Mouse (Mus musculus) 3134 (cell line): ENCODE results near the gene Tspan1.

ENCODE experiments used
- DNase-seq: peaks from one replicate; pipeline ENCODE4 v3.0.0-alpha.2; 2011; ENCODE audit warnings: low spot score; ENCODE audit not compliant: insufficient read length; ENCODE audit errors: extremely low read depth

The Tspan1 gene

GRCm38 (mm10) chr4:116168617-116169352 lies 1.4 kb upstream of the Tspan1 start:
- DNase-seq, result no peak

- no peak for DNase-seq
Measured at GRCm38 (mm10) chr4:116165708-116166407, 1.5 kb downstream of the Tspan1 start.

GRCm38 (mm10) chr4:116164759-116165554 lies 2.4 kb downstream of the Tspan1 start:
- DNase-seq, result no peak

GRCm38 (mm10) chr4:116162142-116162541 lies 5.3 kb downstream of the Tspan1 start:
- no peak for DNase-seq

- no peak for DNase-seq
Measured at GRCm38 (mm10) chr4:116160769-116161168, 6.6 kb downstream of the Tspan1 start.

DNA sequence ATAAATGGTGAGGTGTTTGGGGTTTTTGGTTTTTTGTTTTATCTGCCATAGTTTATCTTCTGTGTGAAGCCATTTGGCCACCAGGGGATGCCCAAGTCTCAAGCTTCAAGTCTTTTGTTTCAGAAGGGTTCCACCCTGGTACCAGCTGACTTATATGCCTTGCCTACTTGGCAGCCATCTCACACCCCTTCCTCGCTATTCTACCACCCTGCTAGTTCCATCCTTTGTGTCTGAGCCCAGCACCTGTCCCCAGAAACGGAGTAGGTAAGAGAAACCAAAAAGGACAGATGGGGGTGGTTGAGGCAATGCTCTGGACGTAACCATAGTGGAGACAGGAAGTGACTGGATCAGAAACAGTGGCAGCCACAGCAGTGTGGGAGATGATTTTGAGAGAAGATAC lies 7.5 kb downstream of the Tspan1 start:
- DNase-seq, result no peak

GRCm38 (mm10) chr4:116157882-116158281 lies 9.5 kb downstream of the Tspan1 start:
- DNase-seq, result no peak

- no peak for DNase-seq
Measured at GRCm38 (mm10) chr4:116152702-116153101, 14.7 kb downstream of the Tspan1 start.

GRCm38 (mm10) chr4:116151238-116151637 lies 16.2 kb downstream of the Tspan1 start, which contains the start of gene Lurap1:
TSS of gene Lurap1 (minus strand) at chr4:116151338.
- DNase-seq, result no peak

DNA sequence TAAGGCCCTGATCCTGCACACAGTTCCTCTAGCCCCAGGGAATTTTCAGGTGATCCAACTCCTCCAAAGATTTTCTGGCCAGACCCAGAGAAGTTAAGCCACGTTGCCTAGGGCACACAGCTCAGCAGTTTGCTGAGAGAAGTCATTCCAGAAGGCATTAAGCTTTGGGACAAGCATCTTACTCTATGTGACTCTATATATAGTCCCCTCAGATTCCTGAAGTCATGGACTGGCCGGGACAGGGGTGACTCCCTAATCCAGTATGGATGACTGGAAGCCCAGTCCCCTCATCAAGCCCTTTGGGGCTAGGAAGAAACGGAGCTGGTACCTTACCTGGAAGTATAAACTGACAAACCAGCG lies 16.6 kb downstream of the Tspan1 start:
- no peak for DNase-seq

DNA sequence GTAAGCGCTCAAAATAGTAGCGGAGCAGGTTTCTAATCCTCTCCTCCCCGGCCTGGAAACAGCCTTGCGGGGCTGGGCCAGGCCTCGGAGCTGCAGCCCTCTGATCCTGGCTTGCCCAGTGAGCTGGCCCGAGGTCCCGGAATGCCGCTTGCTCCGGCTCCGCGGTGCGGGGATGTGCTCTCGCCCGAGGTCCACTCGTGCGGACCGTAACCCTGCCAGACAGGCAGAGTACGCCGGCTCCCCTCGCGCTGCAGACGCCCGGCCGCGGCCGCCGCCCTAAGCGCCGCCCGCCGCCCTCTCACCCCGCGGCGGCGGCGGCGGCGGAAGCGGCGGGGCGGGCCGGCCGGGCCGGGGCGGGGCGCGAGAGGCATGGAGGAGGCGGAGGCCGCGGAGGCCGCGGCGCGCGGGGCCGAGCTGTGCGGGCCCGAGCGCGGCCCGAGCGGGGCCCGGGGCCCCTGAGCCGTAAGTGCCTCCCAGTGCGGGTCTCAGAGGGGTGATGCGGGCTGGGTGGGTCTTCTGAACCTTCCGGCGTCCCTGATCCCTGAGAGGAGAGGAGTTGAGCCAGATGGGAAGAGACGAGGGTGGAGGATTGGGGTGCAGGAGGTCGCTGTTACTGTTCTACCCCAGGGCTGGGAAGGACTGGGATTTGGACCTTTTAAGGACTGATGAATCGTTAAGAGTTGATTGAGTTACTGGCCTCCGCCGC lies 17.1 kb downstream of the Tspan1 start:
- DNase-seq, result peak; percentile 79

GRCm38 (mm10) chr4:116149812-116150155 lies 17.6 kb downstream of the Tspan1 start:
- no peak for DNase-seq

DNA sequence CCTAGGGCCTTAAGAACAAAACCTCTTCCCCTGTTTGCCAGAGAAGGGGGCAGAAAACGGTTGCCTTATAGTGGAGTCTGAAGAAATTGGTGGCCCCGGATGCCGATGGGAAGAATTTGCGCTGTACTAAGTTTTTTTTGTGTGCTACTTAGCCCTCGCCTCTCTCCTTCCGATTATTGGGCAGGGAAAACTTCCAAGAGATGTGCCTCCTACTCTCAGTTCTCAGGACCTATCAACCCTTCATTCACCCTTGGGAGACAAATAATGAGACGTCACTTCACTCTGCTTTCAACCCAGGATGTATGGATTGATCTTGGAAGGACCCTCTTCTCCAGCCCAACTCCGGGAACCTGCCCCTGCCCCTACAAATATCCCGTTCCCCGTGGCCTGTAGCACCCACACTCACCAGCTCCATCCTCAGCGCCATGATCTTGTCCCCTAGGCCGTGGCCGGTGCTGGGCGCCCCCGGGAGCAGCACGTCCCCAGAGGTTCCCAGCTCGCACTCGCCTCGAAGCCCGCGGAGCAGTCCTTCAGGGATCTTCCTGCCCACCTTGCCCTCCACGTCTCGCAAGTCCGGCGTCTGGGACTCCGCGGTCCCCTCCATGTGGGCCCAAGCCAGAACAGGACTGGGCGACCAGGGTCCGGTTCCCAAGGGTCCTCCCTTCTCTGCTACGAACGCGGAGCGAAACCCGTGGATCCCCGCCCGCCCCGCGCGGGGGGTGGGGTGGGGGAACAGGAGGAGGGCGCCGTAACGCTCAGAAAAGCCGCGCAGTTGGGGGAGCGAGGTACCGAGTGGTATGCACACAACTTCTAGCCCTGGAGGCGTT lies 23.3 kb downstream of the Tspan1 start:
- DNase-seq, result peak; percentile 79

DNA sequence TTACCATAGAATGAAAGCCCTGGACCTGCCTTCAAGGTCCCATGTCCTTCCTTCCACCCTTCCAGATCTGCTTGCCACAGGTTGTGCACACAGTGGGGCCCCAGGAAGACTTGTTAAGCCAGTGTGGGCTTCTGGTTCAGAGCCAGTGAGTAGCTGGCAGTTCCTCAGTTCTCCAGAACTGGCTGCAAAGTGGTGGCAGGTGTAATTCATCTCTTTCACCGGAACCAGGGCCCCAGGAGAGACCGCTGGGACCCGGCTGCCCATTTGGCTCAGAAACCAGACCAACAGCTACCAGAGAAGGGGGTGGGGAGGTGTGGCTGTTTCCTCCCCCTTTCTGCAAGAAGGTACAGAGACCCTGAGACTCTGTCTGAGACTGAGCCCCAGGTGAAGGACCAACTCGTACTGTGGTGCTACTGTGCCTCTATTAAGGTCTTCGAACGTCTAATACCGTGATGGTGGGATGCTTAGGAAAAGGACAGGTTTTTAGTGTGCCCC lies 24.0 kb downstream of the Tspan1 start:
- DNase-seq, result no peak

DNA sequence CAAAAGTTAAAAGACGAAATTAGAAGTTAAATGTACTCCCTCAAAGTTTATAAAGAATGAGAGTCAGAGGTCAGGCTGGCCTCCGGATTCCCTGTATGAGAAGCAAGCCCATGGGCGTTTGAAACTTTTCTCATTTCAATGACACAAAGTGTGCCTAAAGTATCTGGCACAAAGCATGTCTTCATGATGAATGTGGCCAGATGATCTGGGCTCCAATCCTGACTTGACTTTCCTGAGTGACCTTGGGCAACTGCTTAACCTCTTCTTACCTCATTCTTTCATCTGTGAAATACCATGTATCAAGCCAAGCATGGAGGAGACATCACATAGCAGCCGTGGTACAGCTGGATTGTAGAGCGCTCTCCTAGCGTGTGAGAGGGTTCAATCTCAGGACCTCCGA lies 25.1 kb downstream of the Tspan1 start:
- DNase-seq, result no peak

GRCm38 (mm10) chr4:116141736-116142135 lies 25.7 kb downstream of the Tspan1 start:
- no peak for DNase-seq

- DNase-seq, result no peak
Measured at GRCm38 (mm10) chr4:116140801-116141574, 26.4 kb downstream of the Tspan1 start.

DNA sequence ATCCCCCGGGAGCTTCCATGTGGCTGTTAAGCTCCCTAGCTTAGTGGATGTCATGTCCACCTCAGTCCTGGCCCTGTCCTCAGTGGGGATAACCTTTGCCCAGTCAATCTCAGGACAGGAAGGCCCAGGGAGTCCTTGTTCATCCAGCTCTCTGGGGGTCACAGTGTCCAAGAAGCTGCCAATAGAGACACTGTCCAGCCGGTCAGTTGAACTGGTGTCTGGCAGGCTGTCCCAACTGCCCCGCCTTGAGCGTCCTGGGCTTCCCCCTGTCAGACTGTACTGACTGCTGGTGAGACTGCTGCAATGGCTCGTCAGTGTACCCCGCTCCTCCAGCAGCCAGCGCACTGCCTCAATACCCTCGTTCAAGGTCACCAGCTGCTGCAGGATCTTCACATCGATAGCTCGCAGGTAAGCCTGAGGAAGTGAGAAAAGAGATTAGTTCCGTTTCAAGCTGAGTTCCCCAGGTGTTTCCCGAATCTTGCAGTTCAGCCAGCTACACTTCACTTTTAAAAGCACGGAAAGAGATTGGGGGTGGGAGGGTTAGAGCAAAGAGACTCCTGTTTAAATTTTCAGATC lies 29.9 kb downstream of the Tspan1 start:
- DNase-seq, result no peak

DNA sequence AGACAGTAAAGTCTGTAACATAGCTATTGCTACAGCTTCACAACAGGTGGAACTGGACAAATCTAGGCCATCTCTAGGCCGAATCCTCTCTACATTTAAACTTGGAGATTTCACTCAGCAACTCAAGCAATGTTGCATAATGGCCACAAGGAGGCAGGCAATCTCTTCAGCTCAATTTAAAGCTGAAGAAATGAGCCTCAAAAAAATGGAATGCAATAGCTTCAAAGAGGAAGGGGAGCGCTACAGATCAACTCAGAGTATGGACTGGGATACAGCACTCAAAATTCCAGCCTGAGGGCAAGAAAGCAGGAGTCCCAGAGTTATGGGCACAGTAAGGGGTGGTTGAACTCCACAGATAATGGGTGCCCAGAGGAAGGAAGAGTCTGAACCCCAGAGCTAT lies 32.4 kb downstream of the Tspan1 start:
- no peak for DNase-seq
